Mouse (Mus musculus) heart, embryonic 14.5 days (tissue): ENCODE data around the gene Khk. TPM values are rescaled to one million over a fixed set of nuclear protein-coding genes. Genes with fewer than 3 reads are reported as not detected.

Experiments
- ATAC-seq: fragments of 200-750 bp; cut with Nextera tagmentation; 2 replicates; pipeline ENCODE4 v1.8.0; 2017; ENCODE audit warnings: low read depth, moderate TSS enrichment; ENCODE audit not compliant: insufficient number of reproducible peaks, insufficient read depth, low FRiP score
- H3K27ac ChIP-seq, 2 experiments: fragments of 200-500 bp in 1 of 2; fragments of 300-500 bp in 1 of 2; sonication (generic) in 1 of 2; replicated peaks in 1 of 2; 2 replicates each; pipeline ENCODE4 v1.5.1; 2012 to 2014; ENCODE audit warnings: low read depth in 2 of 2, low read length in 2 of 2, control low read depth in 1 of 2, mild to moderate bottlenecking in 1 of 2, mixed read lengths in 1 of 2; ENCODE audit not compliant: control insufficient read depth in 1 of 2, insufficient read depth in 1 of 2
- H3K27me3 ChIP-seq: fragments of 300-500 bp; sonication (generic); 2 replicates; pipeline ENCODE4 v1.6.1; 2014; ENCODE audit warnings: mild to moderate bottlenecking, low read length, control low read depth; ENCODE audit not compliant: control insufficient read depth, insufficient read depth
- H3K36me3 ChIP-seq: fragments of 300-500 bp; sonication (generic); 2 replicates; pipeline ENCODE4 v1.6.1; 2014; ENCODE audit warnings: mild to moderate bottlenecking, control low read depth, low read length, mixed read lengths; ENCODE audit not compliant: control insufficient read depth, insufficient read depth
- H3K4me1 ChIP-seq, 2 experiments: fragments of 200-500 bp in 1 of 2; fragments of 300-500 bp in 1 of 2; sonication (generic) in 1 of 2; 2 replicates each; pipeline ENCODE4 v1.6.1; 2012 to 2014; ENCODE audit warnings: low read length in 2 of 2, control low read depth in 1 of 2, mixed read lengths in 1 of 2; ENCODE audit not compliant: control insufficient read depth in 2 of 2, insufficient read depth in 2 of 2
- H3K4me2 ChIP-seq: fragments of 300-500 bp; sonication (generic); 2 replicates; pipeline ENCODE4 v1.6.1; 2014; ENCODE audit warnings: mild to moderate bottlenecking, low read length
- H3K4me3 ChIP-seq, 2 experiments: fragments of 200-500 bp in 1 of 2; fragments of 300-500 bp in 1 of 2; sonication (generic) in 1 of 2; 2 replicates each; pipeline ENCODE4 v1.5.1; 2012 to 2014; ENCODE audit warnings: low read length in 2 of 2, mild to moderate bottlenecking in 2 of 2, control low read depth in 1 of 2, low read depth in 1 of 2, moderate library complexity in 1 of 2; ENCODE audit not compliant: control insufficient read depth in 1 of 2, insufficient read depth in 1 of 2
- H3K9ac ChIP-seq: fragments of 300-500 bp; sonication (generic); 2 replicates; pipeline ENCODE4 v1.6.1; 2014; ENCODE audit warnings: mild to moderate bottlenecking, low read length
- H3K9me3 ChIP-seq: fragments of 300-500 bp; sonication (generic); 2 replicates; pipeline ENCODE4 v1.6.1; 2016; ENCODE audit warnings: low read length, control low read depth; ENCODE audit not compliant: control insufficient read depth
- WGBS: fragments of 180-500 bp; shearing (Covaris S2); extraction: QIAGEN DNeasy Blood & Tissue Kit; methylation state at CpG from one replicate; pipeline ENCODE4 v1.1.7; 2014; 5-methylcytosine and 5-hydroxymethylcytosine counted together
- polyA plus RNA-seq: library from polyadenylated mRNA; unstranded; fragments of >200 nt; fragmentation: Nextera tagmentation; extraction: Ambion mirVana; gene quantifications from 2 replicates; pipeline ENCODE4 v1.2.1, GENCODE M21; 2014

The Khk gene
- polyA plus RNA-seq, 1 experiment from 2014 or later, result 12.1 TPM

GRCm38 (mm10) chr5:30974870-30975656, 53.8 kb downstream of the Khk start:
- ATAC-seq, result no peak

More at GRCm38 (mm10) chr5:30974870-30975656, 53.8 kb downstream of the Khk start:
- no peaks in the 10 kb centered on the region for H3K27me3 ChIP-seq
- no peaks in the 10 kb centered on the region for H3K36me3 ChIP-seq
- no peak overlapping the region for H3K27ac ChIP-seq
- H3K4me1 ChIP-seq, result peaks cover 0 to 6% of the 10 kb centered on the region in 2 experiments; a peak in 1 of 4 replicates
- no peak overlapping the region for H3K4me3 ChIP-seq
- WGBS, result 53% methylated on average over 9 of the region's 9 CpGs
- no peak overlapping the region for H3K4me2 ChIP-seq
- no peak overlapping the region for H3K9ac ChIP-seq
- no peaks in the 10 kb centered on the region for H3K9me3 ChIP-seq

Other genes starting within 250 kb of the Khk start
- 1.6 and 3.3 TPM in 2 replicates for gene Dpysl5, start 209.9 kb upstream of the Khk start, polyA plus RNA-seq
- gene Mapre3, start 106.8 kb upstream of the Khk start, polyA plus RNA-seq, result 14.4 and 18.4 TPM in 2 replicates
- gene Tmem214, start 53.4 kb upstream of the Khk start, polyA plus RNA-seq, result 43.7 and 48.6 TPM in 2 replicates
- gene Agbl5, start 32.7 kb upstream of the Khk start, polyA plus RNA-seq, result 10.5 and 10.8 TPM in 2 replicates
- 437 and 480 TPM in 2 replicates for gene Ost4, start 13.6 kb upstream of the Khk start, polyA plus RNA-seq
- gene Emilin1, start 8.0 kb upstream of the Khk start, polyA plus RNA-seq, result 91.8 and 108 TPM in 2 replicates
- 2.0 and 3.8 TPM in 2 replicates for gene Cgref1, start 24.2 kb downstream of the Khk start, polyA plus RNA-seq
- gene Preb, start 38.9 kb downstream of the Khk start, polyA plus RNA-seq, result 49.7 and 59.5 TPM in 2 replicates
- 0.07 and 0.15 TPM in 2 replicates for gene Tcf23, start 47.2 kb downstream of the Khk start, polyA plus RNA-seq
- 142 and 156 TPM in 2 replicates for gene Atraid, start 126.9 kb downstream of the Khk start, polyA plus RNA-seq
- gene Slc5a6, start 127.5 kb downstream of the Khk start, polyA plus RNA-seq, result 6.5 and 7.2 TPM in 2 replicates
- gene Cad, start 133.3 kb downstream of the Khk start, polyA plus RNA-seq, result 13.3 and 14.3 TPM in 2 replicates
- not detected in 2 replicates for gene Dnajc5g, start 184.9 kb downstream of the Khk start, polyA plus RNA-seq
- 0.26 and 0.43 TPM in 2 replicates for gene Slc30a3, start 186.8 kb downstream of the Khk start, polyA plus RNA-seq
- 7.0 and 9.3 TPM in 2 replicates for gene Trim54, start 195.3 kb downstream of the Khk start, polyA plus RNA-seq
- gene Ucn, start 217.4 kb downstream of the Khk start, polyA plus RNA-seq, result not detected in 2 replicates
- 98.9 and 111 TPM in 2 replicates for gene Mpv17, start 232.8 kb downstream of the Khk start, polyA plus RNA-seq